Mouse (Mus musculus) lung, postnatal 0 days (tissue): ENCODE measurements around the gene Insr. TPM values are rescaled to one million over a fixed set of nuclear protein-coding genes. Genes with fewer than 3 reads are reported as not detected.
A peak's percentile ranks its signal among the peaks of the same experiment; 100 is the strongest.

Experiments
- ATAC-seq: fragments of 200-750 bp; cut with Nextera tagmentation; 2 replicates; pipeline ENCODE4 v1.8.0; 2017; ENCODE audit warnings: moderate library complexity
- DNase-seq: peaks from one replicate; pipeline ENCODE4 v3.0.0-alpha.2; 2016; ENCODE audit warnings: low spot score
- H3K27ac ChIP-seq: fragments of 300-500 bp; sonication (generic); 2 replicates; pipeline ENCODE4 v1.5.1; 2014; ENCODE audit warnings: antibody characterized with exemption, mild to moderate bottlenecking, low read length, mixed read lengths
- H3K27me3 ChIP-seq: fragments of 300-500 bp; sonication (generic); replicated peaks from 2 replicates; pipeline ENCODE4 v1.6.1; 2014; ENCODE audit warnings: low read length, mixed read lengths; ENCODE audit not compliant: insufficient read depth
- H3K36me3 ChIP-seq: fragments of 300-500 bp; sonication (generic); 2 replicates; pipeline ENCODE4 v1.6.1; 2014; ENCODE audit warnings: low read length, mixed read lengths; ENCODE audit not compliant: insufficient read depth
- H3K4me1 ChIP-seq: fragments of 300-500 bp; sonication (generic); 2 replicates; pipeline ENCODE4 v1.6.1; 2014; ENCODE audit warnings: antibody characterized with exemption, low read depth, low read length, mixed read lengths; ENCODE audit not compliant: insufficient read depth
- H3K4me2 ChIP-seq: fragments of 300-500 bp; sonication (generic); replicated peaks from 2 replicates; pipeline ENCODE4 v1.6.1; 2014; ENCODE audit warnings: low read depth, mild to moderate bottlenecking, low read length, moderate library complexity, mixed read lengths
- H3K4me3 ChIP-seq: fragments of 300-500 bp; sonication (generic); 2 replicates; pipeline ENCODE4 v1.5.1; 2014; ENCODE audit warnings: low read depth, low read length
- H3K9ac ChIP-seq: fragments of 300-500 bp; sonication (generic); replicated peaks from 2 replicates; pipeline ENCODE4 v1.6.1; 2014; ENCODE audit warnings: low read depth, mild to moderate bottlenecking
- H3K9me3 ChIP-seq: fragments of 300-500 bp; sonication (generic); 2 replicates; pipeline ENCODE4 v1.6.1; 2016; ENCODE audit warnings: low read length, mixed read lengths
- CTCF ChIP-seq: IDR thresholded peaks from 2 replicates; pipeline ENCODE4 v1.5.1; 2016; ENCODE audit warnings: antibody characterized with exemption, mild to moderate bottlenecking
- EP300 ChIP-seq: IDR thresholded peaks from 2 replicates; pipeline ENCODE4 v1.6.1; 2016; ENCODE audit warnings: antibody characterized with exemption, mild to moderate bottlenecking, control low read depth
- WGBS: fragments of 180-500 bp; shearing (Covaris S2); extraction: QIAGEN DNeasy Blood & Tissue Kit; methylation state at CpG from one replicate; pipeline ENCODE4 v1.1.7; 2014; 5-methylcytosine and 5-hydroxymethylcytosine counted together
- polyA plus RNA-seq: library from polyadenylated mRNA; unstranded; fragments of >200 nt; fragmentation: Nextera tagmentation; extraction: Ambion mirVana; gene quantifications from 2 replicates; pipeline ENCODE4 v1.2.1, GENCODE M21; 2015

Gene Insr
- polyA plus RNA-seq, 1 experiment from 2014 or later: 27.1 TPM

DNA sequence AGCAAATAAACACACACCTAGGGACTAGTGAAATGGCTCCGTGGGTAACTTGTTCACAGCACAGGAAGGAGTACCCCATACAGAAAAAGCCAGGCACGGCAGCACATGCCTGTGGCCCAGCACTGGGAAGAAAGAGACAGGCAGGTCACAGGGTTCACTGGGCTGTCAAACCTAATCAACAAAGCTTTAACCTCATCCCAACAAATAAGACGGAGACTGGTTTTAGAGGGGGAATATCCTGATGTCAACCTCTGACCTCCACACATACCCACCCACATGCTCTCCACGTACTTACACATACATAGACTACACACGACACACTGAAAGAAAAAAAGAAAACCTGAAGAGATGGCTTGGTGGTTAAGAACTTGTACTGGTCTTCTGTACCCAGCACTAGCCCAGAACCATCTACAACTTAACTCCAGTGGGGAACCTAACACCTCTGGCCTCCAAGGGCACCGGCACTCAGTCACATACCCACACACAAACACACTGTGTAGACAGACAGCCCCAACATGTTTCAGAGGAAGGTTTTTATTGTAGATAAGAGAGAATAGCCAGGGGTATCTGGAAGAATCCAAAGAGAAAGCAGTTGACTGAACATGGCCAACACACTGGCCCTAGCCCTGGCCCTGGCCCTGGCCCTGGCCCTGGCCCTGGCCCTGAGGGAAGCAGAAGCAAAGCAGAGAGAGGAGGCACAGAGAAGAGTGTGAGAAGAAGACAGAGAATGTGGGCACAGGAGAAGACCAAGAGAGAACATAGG lies 12.6 kb downstream of the Insr start:
- H3K27me3 ChIP-seq: no peaks in the 10 kb centered on the region
- no peaks in the 10 kb centered on the region for H3K4me1 ChIP-seq
- 60% methylated on average over 6 of the region's 6 CpGs for WGBS
- no peak overlapping the region for H3K4me2 ChIP-seq
- no peaks in the 10 kb centered on the region for H3K9me3 ChIP-seq
- no peak overlapping the region for H3K4me3 ChIP-seq
- H3K36me3 ChIP-seq: no peaks in the 10 kb centered on the region
- no peak overlapping the region for H3K27ac ChIP-seq
- DNase-seq (no peak), ATAC-seq (no peak)
- TF ChIP-seq EP300 (no peak), CTCF (no peak)
- H3K9ac ChIP-seq: no peak overlapping the region

DNA sequence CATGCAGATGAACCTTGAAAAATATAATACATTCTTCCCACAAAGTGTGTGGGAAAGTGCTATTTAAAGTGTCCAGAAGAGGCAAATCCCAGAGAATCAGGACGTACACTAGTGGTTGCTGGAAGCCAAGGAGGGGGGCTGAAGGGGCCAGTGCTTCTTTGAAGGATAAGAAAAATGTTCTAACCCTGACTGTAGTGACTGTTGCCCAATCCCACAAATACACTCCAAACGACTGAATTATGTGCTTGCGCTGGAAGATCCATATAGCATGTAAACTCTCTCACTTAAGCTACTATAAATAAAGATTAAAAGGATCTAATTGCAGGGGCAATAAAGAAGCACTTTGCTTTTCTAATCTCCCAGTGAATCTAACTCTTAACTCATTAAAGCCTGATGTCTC lies 14.2 kb downstream of the Insr start:
- WGBS: 31% methylated on average over 3 of the region's 3 CpGs
- no peak overlapping the region for H3K4me2 ChIP-seq
- no peaks in the 10 kb centered on the region for H3K36me3 ChIP-seq
- H3K27me3 ChIP-seq: no peaks in the 10 kb centered on the region
- H3K27ac ChIP-seq: no peak overlapping the region
- H3K4me1 ChIP-seq: peaks cover 3% of the 10 kb centered on the region; the same call in 1 of the 2 replicates
- H3K9me3 ChIP-seq: no peaks in the 10 kb centered on the region
- H3K9ac ChIP-seq: no peak overlapping the region
- TF ChIP-seq CTCF (no peak), EP300 (peak; percentile 27; the same call in 1 of the 2 replicates)
- ATAC-seq: peak; percentile 65
- DNase-seq: peak; percentile 58
- no peak overlapping the region for H3K4me3 ChIP-seq

DNA sequence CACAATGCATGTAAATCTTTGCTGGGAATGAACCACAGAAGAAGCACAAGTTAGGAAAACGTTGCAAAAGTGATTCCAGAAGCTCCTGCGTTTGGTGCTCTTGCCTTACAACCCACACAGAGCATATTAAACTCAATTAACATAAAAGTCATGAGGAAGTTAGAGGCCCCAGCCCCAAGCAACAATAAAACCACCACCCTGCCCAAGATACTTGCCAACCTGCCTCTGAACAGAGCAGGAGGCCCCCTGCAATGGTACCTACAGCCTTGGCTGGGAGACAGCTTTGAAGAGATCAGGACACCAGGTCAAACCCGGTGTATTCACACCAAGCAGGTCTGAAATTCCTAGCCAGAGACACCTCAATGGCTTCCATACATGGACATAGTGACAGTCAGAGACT lies 16.6 kb downstream of the Insr start:
- no peak for DNase-seq
- 84% methylated on average over 3 of the region's 3 CpGs for WGBS
- Histone ChIP-seq H3K4me3 (no peak overlapping the region), H3K4me2 (no peak overlapping the region), H3K9me3 (no peaks in the 10 kb centered on the region), H3K9ac (no peak overlapping the region), H3K36me3 (0 out of 2 replicates have a peak, but pooled peaks cover 8% of the 10 kb centered on the region), H3K4me1 (peaks cover 3% of the 10 kb centered on the region; the same call in 1 of the 2 replicates), H3K27me3 (no peaks in the 10 kb centered on the region), H3K27ac (no peak overlapping the region)
- no peak for ATAC-seq
- no peak for TF ChIP-seq EP300
- no peak for TF ChIP-seq CTCF

DNA sequence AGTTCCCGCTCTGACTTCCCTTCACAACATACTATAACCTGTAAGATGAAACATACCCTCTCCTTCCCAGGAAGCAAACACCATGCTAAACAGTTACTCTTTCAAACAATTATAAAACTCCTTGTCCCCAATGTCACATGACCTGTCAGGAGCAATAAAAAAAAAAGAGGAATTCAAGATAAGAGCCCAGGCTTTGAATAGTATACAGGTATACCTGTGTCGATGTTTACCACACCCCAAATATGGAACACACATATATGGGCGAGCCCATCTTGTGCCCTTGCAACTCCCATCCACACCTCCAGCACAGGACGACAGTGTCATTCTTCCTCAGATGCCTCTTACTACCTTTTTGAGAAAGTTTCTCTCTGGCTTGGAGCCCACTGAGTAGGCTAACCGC lies 18.3 kb downstream of the Insr start:
- H3K9ac ChIP-seq: no peak overlapping the region
- H3K4me2 ChIP-seq: no peak overlapping the region
- H3K36me3 ChIP-seq: 0 out of 2 replicates have a peak, but pooled peaks cover 11% of the 10 kb centered on the region
- no peak overlapping the region for H3K27ac ChIP-seq
- no peaks in the 10 kb centered on the region for H3K9me3 ChIP-seq
- no peak overlapping the region for H3K4me3 ChIP-seq
- peaks cover 3% of the 10 kb centered on the region; the same call in 1 of the 2 replicates for H3K4me1 ChIP-seq
- H3K27me3 ChIP-seq: no peaks in the 10 kb centered on the region
- 85% methylated on average over 5 of the region's 5 CpGs for WGBS
- no peak for TF ChIP-seq CTCF
- no peak for TF ChIP-seq EP300
- DNase-seq: no peak
- no peak for ATAC-seq

DNA sequence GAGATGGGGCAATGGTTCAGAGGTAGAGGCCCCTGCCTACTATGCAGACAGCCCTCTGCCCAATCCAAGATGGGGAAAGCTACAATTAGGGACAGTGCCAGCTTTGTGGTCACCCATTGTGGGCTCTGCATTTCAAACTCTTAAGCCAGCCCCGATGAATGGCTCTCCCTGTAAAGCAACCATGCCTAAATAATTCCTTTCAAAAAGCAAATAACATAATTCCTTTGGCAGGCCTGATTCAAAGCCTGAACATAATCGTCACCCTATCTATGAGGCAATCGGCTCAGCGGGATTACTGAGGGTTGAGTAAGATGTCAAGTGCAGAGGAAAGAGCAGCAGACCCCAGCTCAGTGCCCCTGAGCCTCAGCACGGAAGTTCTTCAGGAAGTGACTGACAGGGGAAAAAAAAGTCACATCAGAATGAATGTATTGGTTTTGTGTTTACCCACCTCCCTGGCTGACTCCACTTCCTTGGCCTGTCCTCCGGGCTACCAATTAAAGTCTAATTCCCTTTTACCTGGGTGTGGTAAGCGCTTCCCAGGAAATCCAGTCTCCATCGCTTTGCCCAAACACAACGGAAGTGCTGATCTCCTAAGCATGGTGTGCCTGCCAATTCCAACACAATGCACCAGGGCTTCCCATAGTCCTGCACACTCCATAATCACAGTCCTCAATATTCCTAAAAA lies 19.1 kb downstream of the Insr start:
- peak; percentile 61 for DNase-seq
- 41% methylated on average over 9 of the region's 9 CpGs for WGBS

DNA sequence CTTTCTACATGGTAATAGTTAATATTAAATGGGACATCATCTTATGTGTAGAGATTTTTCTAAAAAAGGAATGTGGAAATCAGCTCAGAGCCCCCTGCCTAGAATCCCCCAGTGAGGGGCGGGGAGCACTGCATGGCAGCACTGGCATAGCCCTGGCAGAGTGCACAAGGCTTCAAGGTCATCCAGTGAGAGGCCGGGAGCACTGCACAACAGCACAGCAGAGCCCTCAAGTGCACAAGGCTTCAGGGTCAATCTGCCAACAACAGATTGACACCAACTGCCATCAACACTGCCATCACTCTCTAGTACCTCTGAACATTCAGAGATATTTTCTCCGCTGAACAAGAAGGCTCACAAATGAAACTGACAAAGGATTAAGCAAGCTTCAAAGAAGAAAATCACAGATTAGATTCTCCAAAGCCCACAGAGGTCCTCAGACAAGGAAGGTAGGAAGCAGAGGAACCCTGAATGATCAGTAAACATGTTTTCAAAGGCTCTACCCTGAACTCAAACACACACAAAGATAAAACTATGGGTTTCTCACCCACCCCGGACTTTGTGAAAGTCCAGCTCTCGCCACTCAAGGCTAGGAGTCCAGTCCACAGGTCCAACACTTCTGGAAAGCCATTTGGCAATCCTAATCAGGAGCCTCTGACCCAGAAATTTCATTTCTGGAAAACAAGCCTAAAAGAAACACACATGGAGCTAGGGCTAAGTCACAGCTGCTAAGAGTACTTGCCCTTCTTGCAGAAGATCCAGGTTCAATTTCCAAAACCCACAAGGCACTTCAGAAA lies 23.1 kb downstream of the Insr start:
- ATAC-seq (no peak), DNase-seq (no peak)
- Histone ChIP-seq H3K4me2 (no peak overlapping the region), H3K36me3 (0 out of 2 replicates have a peak, but pooled peaks cover 11% of the 10 kb centered on the region), H3K4me3 (no peak overlapping the region), H3K9ac (no peak overlapping the region), H3K27ac (no peak overlapping the region), H3K4me1 (peaks cover 6% of the 10 kb centered on the region; the same call in 1 of the 2 replicates), H3K27me3 (no peaks in the 10 kb centered on the region), H3K9me3 (no peaks in the 10 kb centered on the region)
- no peak for TF ChIP-seq EP300
- TF ChIP-seq CTCF: no peak
- 88% methylated on average over 5 of the region's 5 CpGs for WGBS

More for the DNA sequence above, 19.1 kb downstream of the Insr start:
- H3K4me2 ChIP-seq: no peak overlapping the region
- H3K4me1 ChIP-seq: peaks cover 3% of the 10 kb centered on the region; the same call in 1 of the 2 replicates
- ATAC-seq: peak; percentile 81
- no peak overlapping the region for H3K9ac ChIP-seq
- no peak overlapping the region for H3K27ac ChIP-seq
- TF ChIP-seq EP300 (peak; percentile 50), CTCF (no peak)
- 0 out of 2 replicates have a peak, but pooled peaks cover 11% of the 10 kb centered on the region for H3K36me3 ChIP-seq
- H3K27me3 ChIP-seq: no peaks in the 10 kb centered on the region
- H3K9me3 ChIP-seq: no peaks in the 10 kb centered on the region
- no peak overlapping the region for H3K4me3 ChIP-seq
